ENCODE assay signal across 8 mouse cellular contexts in the genomic region with DNA sequence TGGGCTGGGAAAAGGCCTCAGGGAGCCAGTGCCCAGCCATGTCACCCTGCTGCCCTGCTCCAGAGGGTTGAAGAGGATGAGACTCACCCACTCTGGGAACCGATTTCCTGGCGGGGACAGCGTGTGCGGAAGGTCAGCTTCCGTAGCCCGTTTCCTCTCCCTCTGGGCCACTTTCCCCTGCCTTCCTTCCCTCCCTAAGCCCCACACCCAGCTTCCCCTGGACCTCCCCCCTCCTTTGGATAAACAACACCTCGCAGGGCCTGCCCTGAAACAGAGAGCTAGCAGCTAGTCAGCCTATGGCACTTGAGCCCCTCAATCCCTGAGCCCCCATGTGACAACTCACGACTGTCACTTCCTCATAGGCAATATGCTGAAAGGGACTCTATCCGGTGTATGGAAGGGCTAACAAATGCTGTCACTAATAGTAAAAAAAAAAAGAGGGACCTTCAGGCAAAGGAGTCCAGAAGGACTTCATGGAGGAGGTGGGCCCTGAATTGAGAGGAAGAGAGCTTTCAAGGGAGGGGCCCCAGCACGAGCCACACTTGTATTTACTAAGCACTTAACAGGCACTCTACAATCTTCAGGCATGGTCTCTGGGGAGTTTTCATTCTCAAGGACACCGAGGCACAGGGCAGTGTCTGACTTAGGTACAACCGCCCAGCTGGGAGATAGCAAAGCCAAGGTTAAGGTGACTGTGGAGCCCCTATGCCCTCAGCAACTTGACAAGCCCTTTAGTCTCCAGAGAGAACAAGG. TPM values are rescaled to one million over a fixed set of nuclear protein-coding genes. Genes with fewer than 3 reads are reported as not detected.
DNase-seq lines count a peak whose midpoint lies in the region; ATAC-seq and TF ChIP-seq lines count a peak whose summit lies in the region.

No protein-coding gene starts in this region.

- H3K36me3 ChIP-seq in lung, embryonic 16.5 days (ENCODE audit: control insufficient read depth, insufficient read depth, low read length): no peaks in the 10 kb centered on the region

- peak overlapping the region; percentile 34; the same call in 1 of the 2 replicates for H3K4me2 ChIP-seq in lung, embryonic 16.5 days (ENCODE audit: low read depth, low read length)

- ATAC-seq in lung, embryonic 16.5 days (ENCODE audit: low read depth): peak; percentile 65

- no peaks in the 10 kb centered on the region for H3K9me3 ChIP-seq in lung, embryonic 16.5 days (ENCODE audit: control insufficient read depth, low read length)

- H3K9ac ChIP-seq in lung, embryonic 16.5 days (ENCODE audit: low read length): peak overlapping the region; percentile 34; the same call in 1 of the 2 replicates

- 16% methylated on average over 12 of the region's 12 CpGs for WGBS in lung, embryonic 16.5 days

- intact Hi-C loops in left cerebral cortex, adult 2 months (cut with DNase I): no loop called here
- intact Hi-C loops in gastrocnemius, postnatal 14 days (cut with DNase I; ENCODE audit: low total_unique reads): no loop called here

- TF ChIP-seq CTCF in left cerebral cortex, adult 2 months (IDR thresholded peaks at IDR 0.05): no peak

- H3K27ac ChIP-seq in lung, embryonic 16.5 days (ENCODE audit: low read length): peak overlapping the region; percentile 74
- no peak overlapping the region for H3K27ac ChIP-seq in left cerebral cortex, adult 2 months

- H3K4me1 ChIP-seq in lung, embryonic 16.5 days (replicated peaks; ENCODE audit: control insufficient read depth, insufficient read depth, low read length): peaks cover 25% of the 10 kb centered on the region

- no peaks in the 10 kb centered on the region for H3K27me3 ChIP-seq in lung, embryonic 16.5 days (ENCODE audit: control insufficient read depth, insufficient read depth, low read depth, low read length)

- DNase-seq in embryo, embryonic 10 days (ENCODE audit: low spot score): peak; percentile 18
- no peak for DNase-seq in embryo, embryonic 9.5 days (ENCODE audit: extremely low spot score)
- peak; percentile 13 for DNase-seq in embryo, embryonic 11 days
- peak; percentile 16 for DNase-seq in kidney, adult 9 months
- DNase-seq in left cerebral cortex, adult 2 months (ENCODE audit: extremely low spot score in 1 of 2, low spot score in 2 of 2): no peak
- DNase-seq in urinary bladder, postnatal 14 days (ENCODE audit: low spot score): no peak
- no peak for DNase-seq in gastrocnemius, postnatal 14 days

- H3K4me3 ChIP-seq in lung, embryonic 16.5 days (ENCODE audit: low read length): no peak overlapping the region
- H3K4me3 ChIP-seq in left cerebral cortex, adult 2 months: no peak overlapping the region

RNA-seq across cellular contexts. Expression of a gene that starts 34.6 kb away (rescaled TPM):
- 9.9 and 11.3 TPM in 2 replicates for polyA plus RNA-seq in lung, embryonic 16.5 days (2015; fragmentation: Nextera tagmentation; extraction: Ambion mirVana)
- total RNA-seq in left cerebral cortex, adult 2 months (2021): 10 to 100 TPM; 12.7 to 15.1 TPM
- total RNA-seq in gastrocnemius, postnatal 14 days (2021): 1 to 10 TPM; 4.6 to 5.4 TPM

Comparison
In these comparisons a context has a peak if more than half of its experiments do, and no peak if none do; other contexts are left out.
1. DNase-seq: peak in embryo, embryonic 10 days (single experiment), embryo, embryonic 11 days (single experiment) and kidney, adult 9 months (single experiment); none in embryo, embryonic 9.5 days (single experiment), left cerebral cortex, adult 2 months (0 of 2), urinary bladder, postnatal 14 days (single experiment) and gastrocnemius, postnatal 14 days (single experiment).